Mouse (Mus musculus): ENCODE results near the gene Gfap.

DNA sequence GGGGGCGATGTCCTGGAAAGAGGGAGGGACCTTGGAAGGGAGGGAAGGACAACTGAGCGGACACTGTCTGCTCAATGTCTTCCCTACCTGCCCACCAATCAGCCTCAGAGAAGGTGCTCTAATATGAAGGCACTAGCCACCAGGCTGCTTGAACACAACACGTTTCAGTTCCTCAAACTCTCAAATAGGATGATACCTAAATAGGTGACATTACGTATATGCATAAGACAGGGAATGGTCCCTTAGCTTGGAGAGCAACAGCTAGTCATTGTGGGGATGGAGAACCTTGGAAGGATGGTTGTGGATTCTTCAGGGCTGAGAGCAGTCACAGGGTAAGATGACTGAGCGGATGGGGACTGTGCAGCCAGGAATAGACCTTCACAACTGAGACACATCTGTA, 13.3 kb downstream of the Gfap start:
- TF ChIP-seq CTCF (IDR thresholded peaks at IDR 0.05; ENCODE audit: low read depth) (no peak), EP300 (optimal IDR thresholded peaks at IDR 0.05) (no peak)
